Mouse (Mus musculus): ENCODE data around the gene Wwox.

Gene Wwox

GRCm38 (mm10) chr8:114541132-114541531, 101.7 kb downstream of the Wwox start:
- no peak for DNase-seq (ENCODE audit: low spot score)

GRCm38 (mm10) chr8:114548360-114548759, 108.9 kb downstream of the Wwox start:
- DNase-seq (ENCODE audit: low spot score), result no peak

- no peak for DNase-seq (ENCODE audit: low spot score)
Measured at GRCm38 (mm10) chr8:114548837-114549236, 109.4 kb downstream of the Wwox start.

DNA sequence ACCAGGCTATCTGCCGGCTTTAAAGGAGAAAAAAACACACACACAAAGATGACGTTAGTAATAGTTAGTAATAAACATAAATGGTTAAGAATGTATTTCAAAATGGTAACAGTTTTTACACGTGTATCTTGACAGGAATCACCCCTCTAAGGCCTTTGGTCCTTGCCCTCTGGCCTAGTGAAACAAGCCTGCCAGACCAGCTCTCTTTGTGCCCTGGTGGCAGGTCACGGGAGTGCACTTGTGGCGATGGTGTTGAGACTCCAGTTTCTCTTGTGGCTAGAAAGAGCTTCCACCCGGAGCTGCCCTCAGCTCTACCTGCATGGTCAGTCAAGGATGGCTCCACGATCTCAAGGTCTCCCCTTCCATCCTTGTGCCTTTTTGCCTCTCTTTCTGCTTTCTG, 110.6 kb downstream of the Wwox start:
- DNase-seq (ENCODE audit: low spot score), result no peak

GRCm38 (mm10) chr8:114552606-114553005, 113.2 kb downstream of the Wwox start:
- DNase-seq (ENCODE audit: low spot score), result no peak

DNA sequence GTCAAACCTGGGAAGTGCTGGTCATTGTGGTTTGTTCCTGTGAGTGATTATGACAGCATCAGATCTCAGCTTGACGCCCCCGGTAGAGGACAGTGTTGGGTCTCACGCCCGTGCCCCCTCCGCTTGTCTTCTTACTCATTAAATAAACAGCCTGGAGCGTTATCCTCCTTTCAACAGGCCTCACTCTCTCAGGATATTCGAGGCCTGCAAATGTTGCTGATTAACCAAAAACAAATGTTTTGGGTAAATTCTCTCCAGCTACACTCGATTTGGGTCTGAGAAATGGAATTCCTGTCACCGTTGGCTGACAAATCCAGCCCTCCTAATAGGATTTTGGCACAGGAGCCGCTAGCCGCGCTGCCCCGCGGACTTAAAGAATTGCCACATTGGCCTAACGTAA, 115.5 kb downstream of the Wwox start:
- DNase-seq (ENCODE audit: low spot score), result no peak

- no peak for DNase-seq (ENCODE audit: low spot score)
Measured at GRCm38 (mm10) chr8:114555491-114556202, 116.2 kb downstream of the Wwox start.

- no peak for DNase-seq (ENCODE audit: low spot score)
Measured at GRCm38 (mm10) chr8:114561191-114561590, 121.7 kb downstream of the Wwox start.

- no peak for DNase-seq (ENCODE audit: low spot score)
Measured at GRCm38 (mm10) chr8:114562486-114562885, 123.0 kb downstream of the Wwox start.

- DNase-seq (ENCODE audit: low spot score), result no peak
Measured at GRCm38 (mm10) chr8:114563361-114563760, 123.9 kb downstream of the Wwox start.

GRCm38 (mm10) chr8:114564036-114564435, 124.6 kb downstream of the Wwox start:
- no peak for DNase-seq (ENCODE audit: low spot score)

- DNase-seq (ENCODE audit: low spot score), result no peak
Measured at GRCm38 (mm10) chr8:114568531-114569166, 129.2 kb downstream of the Wwox start.

DNA sequence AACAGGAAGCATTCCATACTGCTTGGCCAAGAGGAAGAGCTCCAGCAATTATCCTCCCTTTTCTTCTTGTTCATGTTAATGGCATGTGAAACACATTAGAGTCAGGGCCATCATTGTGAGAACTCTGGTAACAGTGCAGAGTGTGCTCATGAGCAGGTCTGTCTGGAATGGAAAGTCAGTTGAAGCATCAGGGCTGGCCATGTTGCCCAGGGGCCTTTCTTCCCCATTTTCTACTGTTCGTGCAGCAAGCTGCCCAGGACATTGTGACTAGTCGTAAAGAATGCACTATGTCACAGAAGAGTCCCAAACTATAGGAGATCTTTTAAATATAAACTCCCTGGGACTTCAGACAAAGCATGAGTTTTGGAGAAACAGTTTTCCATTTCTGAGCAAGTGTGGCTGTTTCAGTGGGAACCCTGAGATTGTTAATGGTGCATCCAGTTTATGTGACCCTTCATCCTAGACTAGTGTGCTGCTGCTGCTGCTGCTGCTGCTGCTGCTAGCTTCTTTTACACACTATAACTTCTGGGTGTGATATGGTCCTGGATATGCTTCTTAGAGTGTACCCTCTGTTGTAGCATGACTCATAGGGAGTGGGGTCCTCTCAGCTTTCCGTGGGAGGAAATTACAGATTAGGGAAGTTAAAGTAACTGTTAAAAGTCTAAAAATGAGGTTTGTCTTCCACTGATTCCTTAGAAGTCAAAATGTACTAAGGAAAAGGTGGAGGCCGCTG, 133.7 kb downstream of the Wwox start:
- no peak for DNase-seq (ENCODE audit: low spot score)

- no peak for DNase-seq (ENCODE audit: low spot score)
Measured at GRCm38 (mm10) chr8:114573747-114574093, 134.3 kb downstream of the Wwox start.

GRCm38 (mm10) chr8:114579292-114579691, 139.8 kb downstream of the Wwox start:
- DNase-seq (ENCODE audit: low spot score), result no peak

DNA sequence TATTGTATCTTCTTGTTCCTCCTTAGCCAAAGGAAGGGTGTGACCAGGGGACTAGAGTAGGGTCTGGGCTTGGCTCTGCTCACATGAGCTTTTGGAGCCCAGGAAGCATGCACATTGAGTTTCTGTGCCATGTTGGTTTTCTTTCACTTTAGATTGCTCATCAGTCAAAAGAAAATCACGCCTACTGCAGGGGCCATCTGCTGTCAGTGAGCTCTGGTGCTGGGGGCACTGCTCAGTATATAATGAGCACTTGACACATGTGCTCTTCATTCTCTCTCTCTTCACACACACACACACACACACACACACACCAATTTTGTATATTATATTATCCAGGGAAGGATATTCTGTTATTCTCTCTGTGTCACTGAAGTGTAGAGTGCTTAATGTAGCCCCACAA, 141.2 kb downstream of the Wwox start:
- DNase-seq (ENCODE audit: low spot score), result no peak

- DNase-seq (ENCODE audit: low spot score), result no peak
Measured at GRCm38 (mm10) chr8:114590336-114590867, 150.9 kb downstream of the Wwox start.

DNA sequence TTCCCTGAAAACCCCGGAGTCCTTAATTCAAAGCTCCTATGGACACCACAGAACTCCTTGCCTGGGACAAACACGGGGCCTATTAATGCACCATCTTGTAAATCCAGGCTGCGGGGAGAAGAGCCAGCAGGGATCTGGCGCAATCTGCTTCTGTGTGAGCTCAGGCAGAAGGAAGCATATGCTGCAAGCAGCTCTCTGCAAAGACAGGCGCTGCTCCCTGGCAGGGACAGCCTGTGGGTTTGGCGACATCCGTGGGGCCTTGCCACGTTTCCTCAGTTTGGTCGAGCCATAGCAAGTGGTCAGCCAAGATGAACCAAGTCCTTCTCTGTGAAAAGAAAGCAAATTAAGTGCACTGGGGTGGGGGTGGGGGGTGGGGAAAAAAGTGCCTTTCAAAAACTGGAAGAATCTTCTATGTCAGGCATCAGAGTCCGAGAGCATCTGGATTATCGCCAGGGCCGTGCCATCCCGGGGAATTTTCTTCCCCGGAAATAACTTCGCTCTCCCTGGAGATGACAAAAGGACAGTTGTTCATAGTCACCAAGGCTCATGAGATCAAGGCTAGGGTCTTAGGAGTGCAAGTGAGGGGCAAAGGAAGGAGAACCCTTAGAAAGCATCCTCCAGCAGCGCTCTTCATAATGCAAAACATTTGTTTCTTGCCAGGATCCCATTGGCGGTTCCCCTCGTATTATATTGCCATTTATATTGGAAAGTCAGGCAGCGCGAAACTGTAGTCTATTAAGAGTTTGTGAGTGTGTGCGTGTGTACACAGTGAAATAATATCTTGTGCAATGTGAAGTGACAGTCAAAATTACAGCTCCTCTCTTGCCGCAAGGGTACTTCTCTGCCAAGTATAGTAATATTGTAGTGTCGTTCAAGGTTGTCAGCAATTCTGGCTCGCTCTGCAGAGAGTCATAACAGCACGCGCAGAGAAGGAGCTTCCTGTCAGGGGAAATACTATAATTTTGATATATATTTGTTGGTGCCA, 152.1 kb downstream of the Wwox start:
- no peak for DNase-seq (ENCODE audit: low spot score)

- no peak for DNase-seq (ENCODE audit: low spot score)
Measured at GRCm38 (mm10) chr8:114593424-114594157, 154.1 kb downstream of the Wwox start.

- DNase-seq (ENCODE audit: low spot score), result no peak
Measured at GRCm38 (mm10) chr8:114594811-114595210, 155.4 kb downstream of the Wwox start.

DNA sequence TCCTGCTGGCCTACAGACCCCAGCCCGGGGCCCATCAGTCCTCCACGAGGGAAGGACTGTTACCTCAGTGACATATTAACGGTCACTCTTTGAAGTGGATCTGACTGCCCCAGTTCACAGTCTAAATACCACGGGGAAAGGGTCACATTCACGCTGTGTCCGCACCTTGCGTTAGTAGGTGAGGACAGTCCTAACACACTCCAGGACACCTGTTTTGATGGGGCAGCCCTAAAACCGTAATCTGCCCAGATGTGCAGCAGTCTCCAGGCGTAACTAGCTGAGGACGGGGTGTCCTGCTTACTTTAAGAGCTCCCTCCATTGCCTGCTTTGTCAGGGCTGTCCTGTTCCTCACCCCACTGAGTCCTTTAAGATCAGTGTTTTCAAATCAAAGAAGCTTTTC, 160.1 kb downstream of the Wwox start:
- no peak for DNase-seq (ENCODE audit: low spot score)
